ENCODE assay signal across 11 mouse cellular contexts in genomic region chr11:114807686-114808427, GRCm38 (mm10). TPM values are rescaled to one million over a fixed set of nuclear protein-coding genes. Genes with fewer than 3 reads are reported as not detected.
A peak's percentile ranks its signal among the peaks of the same experiment; 100 is the strongest.
DNase-seq lines count a peak whose midpoint lies in the region; ATAC-seq and TF ChIP-seq lines count a peak whose summit lies in the region.
"Had no signal": no experiment of that assay in that cellular context is flagged by ENCODE, and none has a peak within 500 bp of the region (broad histone marks: within the 10 kb centered on the region; RNA-seq: fewer than 3 reads in every experiment).

No protein-coding gene starts in this region.

- H3K4me2 ChIP-seq in myocyte (ENCODE audit: low read depth), result peak overlapping the region; percentile 30

- H3ac ChIP-seq in myocyte (ENCODE audit: control insufficient read depth, insufficient read length), result no peak overlapping the region

- intact Hi-C loops in left cerebral cortex, postnatal 4 days (cut with DNase I), result no loop called here
- intact Hi-C loops in left cerebral cortex, postnatal 10 days (cut with DNase I), result no loop called here

- H3K27me3 ChIP-seq in myocyte (ENCODE audit: control insufficient read depth, insufficient read depth, insufficient read length), result no peaks in the 10 kb centered on the region

- ATAC-seq in CD4-positive, CD25-positive, alpha-beta regulatory T cell, adult 4 months, result peak; percentile 90

- DNase-seq in left cerebral cortex, postnatal 4 days, result peak; percentile 64
- no peak for DNase-seq in left cerebral cortex, postnatal 10 days (ENCODE audit: extremely low spot score in 1 of 2, low spot score in 2 of 2)
- peak; percentile 64 to 71 for DNase-seq in cerebellum, postnatal 25 days
- no peak for DNase-seq in ovary, postnatal 36 days (ENCODE audit: low spot score)
- no peak for DNase-seq in adrenal gland, postnatal 10 days
- no peak for DNase-seq in urinary bladder, postnatal 14 days (ENCODE audit: low spot score)
- DNase-seq: gastrocnemius, postnatal 10 days; kidney, postnatal 4 days; lung, postnatal 14 days had no signal

- TF ChIP-seq POLR2A in myocyte (IDR thresholded peaks at IDR 0.05; ENCODE audit: insufficient read length, low read depth), result no peak

- H3K36me3 ChIP-seq in myocyte (ENCODE audit: control insufficient read depth, insufficient read depth), result no peaks in the 10 kb centered on the region

- H3K79me2 ChIP-seq in myocyte (ENCODE audit: control insufficient read depth, insufficient read depth), result no peaks in the 10 kb centered on the region

- H3K4me3 ChIP-seq in myocyte, result no peak overlapping the region

TF ChIP-seq in myocyte, 11 proteins besides CTCF, POLR2A, EP300 and RAD21:
- TF ChIP-seq MAX (IDR thresholded peaks at IDR 0.05; ENCODE audit: low read depth) (no peak), CEBPB (IDR thresholded peaks at IDR 0.05; ENCODE audit: insufficient read depth, poor library complexity, severe bottlenecking) (no peak), TCF3 (IDR thresholded peaks at IDR 0.05; ENCODE audit: insufficient read length, low read depth) (no peak), REST (IDR thresholded peaks at IDR 0.05; ENCODE audit: insufficient read depth, insufficient read length) (no peak), E2F4 (IDR thresholded peaks at IDR 0.05; ENCODE audit: insufficient read depth) (no peak), MYOD1 (IDR thresholded peaks at IDR 0.05; ENCODE audit: control insufficient read depth in 1 of 3, insufficient read length in 2 of 3, low read depth in 2 of 3) (peak in 1 of 3 experiments; percentile 77), MYOG (IDR thresholded peaks at IDR 0.05; ENCODE audit: control insufficient read depth in 1 of 3, insufficient read depth in 1 of 3, insufficient read length in 2 of 3, low read depth in 2 of 3) (peak in 1 of 3 experiments; percentile 69), SRF (IDR thresholded peaks at IDR 0.05; ENCODE audit: control insufficient read depth, insufficient read length, low read depth) (no peak), USF1 (IDR thresholded peaks at IDR 0.05; ENCODE audit: low read depth) (no peak), POLR2AphosphoS2 (IDR thresholded peaks at IDR 0.05; ENCODE audit: insufficient read length, low read depth) (no peak), TCF12 (IDR thresholded peaks at IDR 0.05; ENCODE audit: insufficient read depth, poor library complexity, severe bottlenecking) (no peak)

RNA-seq across cellular contexts. Expression of gene Gpr142, which starts 9.1 kb away (rescaled TPM):
- not detected for total RNA-seq in left cerebral cortex, postnatal 4 days (2021)
- total RNA-seq in left cerebral cortex, postnatal 10 days (2021), result not detected
- polyA plus RNA-seq in CD4-positive, CD25-positive, alpha-beta regulatory T cell, adult 4 months (2017; shearing (Covaris generic)), result not detected
- polyA plus RNA-seq in myocyte (2012; fragmentation: generic; extraction: Trizol), result 0.07 TPM
- total RNA-seq in adrenal gland, postnatal 10 days (2021), result not detected
- total RNA-seq: gastrocnemius, postnatal 10 days had no signal

RNA-seq across cellular contexts. Expression of gene Btbd17, which starts 12.1 kb away (rescaled TPM):
- total RNA-seq in left cerebral cortex, postnatal 4 days (2021), result 10 to 100 TPM; 12.5 to 14.7 TPM
- 10 to 100 TPM; 22.6 to 26.4 TPM for total RNA-seq in left cerebral cortex, postnatal 10 days (2021)
- not detected for polyA plus RNA-seq in CD4-positive, CD25-positive, alpha-beta regulatory T cell, adult 4 months (2017; shearing (Covaris generic))
- 34.0 TPM for polyA plus RNA-seq in myocyte (2012; fragmentation: generic; extraction: Trizol)
- under 1 TPM; 0.21 to 0.33 TPM for total RNA-seq in adrenal gland, postnatal 10 days (2021)

RNA-seq across cellular contexts. Expression of gene Kif19a, which starts 42.7 kb away (rescaled TPM):
- 1 to 10 TPM; 2.7 to 2.9 TPM for total RNA-seq in left cerebral cortex, postnatal 4 days (2021)
- 1 to 10 TPM; 4.0 to 8.7 TPM for total RNA-seq in left cerebral cortex, postnatal 10 days (2021)
- polyA plus RNA-seq in CD4-positive, CD25-positive, alpha-beta regulatory T cell, adult 4 months (2017; shearing (Covaris generic)), result not detected
- 5.4 TPM for polyA plus RNA-seq in myocyte (2012; fragmentation: generic; extraction: Trizol)
- 1 to 10 TPM in 1 of 2 experiments, under 1 TPM in 1; 0.67 to 1.1 TPM for total RNA-seq in adrenal gland, postnatal 10 days (2021)

RNA-seq across cellular contexts. Expression of gene Gprc5c, which starts 43.1 kb away (rescaled TPM):
- total RNA-seq in left cerebral cortex, postnatal 4 days (2021), result 1 to 10 TPM; 4.9 to 5.6 TPM
- 1 to 10 TPM; 4.1 to 4.4 TPM for total RNA-seq in left cerebral cortex, postnatal 10 days (2021)
- not detected for polyA plus RNA-seq in CD4-positive, CD25-positive, alpha-beta regulatory T cell, adult 4 months (2017; shearing (Covaris generic))
- polyA plus RNA-seq in myocyte (2012; fragmentation: generic; extraction: Trizol), result 172 TPM
- 10 to 100 TPM; 26.2 to 27.9 TPM for total RNA-seq in adrenal gland, postnatal 10 days (2021)

Comparison
In these comparisons a context has a peak if more than half of its experiments do, and no peak if none do; other contexts are left out.
1. DNase-seq: peak in left cerebral cortex, postnatal 4 days (single experiment) and cerebellum, postnatal 25 days (2 of 2); none in left cerebral cortex, postnatal 10 days (0 of 2), ovary, postnatal 36 days (single experiment), adrenal gland, postnatal 10 days (single experiment) and urinary bladder, postnatal 14 days (single experiment).
2. RNA of gene Btbd17, which starts 12.1 kb away (total RNA-seq): 22.6 to 26.4 TPM in left cerebral cortex, postnatal 10 days and 12.5 to 14.7 TPM in left cerebral cortex, postnatal 4 days; 0.21 to 0.33 TPM in adrenal gland, postnatal 10 days; every median in the first group is over 10 times any median in the second.